Mouse (Mus musculus) embryonic facial prominence, embryonic 12.5 days (tissue): Measurements from ENCODE around the gene Alpk3. TPM values are rescaled to one million over a fixed set of nuclear protein-coding genes. Genes with fewer than 3 reads are reported as not detected.
A peak's percentile ranks its signal among the peaks of the same experiment; 100 is the strongest.
"Not testable (repeated sequence)": the region's sequence is repeated elsewhere in the genome, so short reads cannot be mapped to it uniquely, and the experiment has no call there.

Experiments
- ATAC-seq: fragments of 200-750 bp; cut with Nextera tagmentation; 2 replicates; pipeline ENCODE4 v1.8.0; 2017; ENCODE audit not compliant: insufficient number of reproducible peaks, insufficient read depth, low FRiP score, low TSS enrichment
- H3K27ac ChIP-seq: fragments of 300-500 bp; sonication (generic); 2 replicates; pipeline ENCODE4 v1.5.1; 2016; ENCODE audit warnings: mild to moderate bottlenecking
- H3K27me3 ChIP-seq: fragments of 300-500 bp; sonication (generic); 2 replicates; pipeline ENCODE4 v1.6.1; 2016; ENCODE audit warnings: mild to moderate bottlenecking, moderate library complexity
- H3K36me3 ChIP-seq: fragments of 300-500 bp; sonication (generic); 2 replicates; pipeline ENCODE4 v1.6.1; 2016; ENCODE audit warnings: mild to moderate bottlenecking
- H3K4me1 ChIP-seq: fragments of 300-500 bp; sonication (generic); 2 replicates; pipeline ENCODE4 v1.6.1; 2016
- H3K4me2 ChIP-seq: fragments of 300-500 bp; sonication (generic); replicated peaks from 2 replicates; pipeline ENCODE4 v1.6.1; 2016; ENCODE audit warnings: mild to moderate bottlenecking, moderate library complexity
- H3K4me3 ChIP-seq: fragments of 300-500 bp; sonication (generic); 2 replicates; pipeline ENCODE4 v1.5.1; 2016; ENCODE audit warnings: mild to moderate bottlenecking
- H3K9ac ChIP-seq: fragments of 300-500 bp; sonication (generic); 2 replicates; pipeline ENCODE4 v1.6.1; 2016; ENCODE audit warnings: mild to moderate bottlenecking, moderate library complexity
- H3K9me3 ChIP-seq: fragments of 300-500 bp; sonication (generic); 2 replicates; pipeline ENCODE4 v1.6.1; 2016; ENCODE audit warnings: mild to moderate bottlenecking, moderate library complexity
- WGBS: fragments of 180-500 bp; shearing (Covaris S2); methylation state at CpG from one replicate; pipeline ENCODE4 v1.1.7; 2016; 5-methylcytosine and 5-hydroxymethylcytosine counted together
- polyA plus RNA-seq: library from polyadenylated mRNA; unstranded; fragments of >200 nt; fragmentation: Nextera tagmentation; extraction: Ambion mirVana; gene quantifications from 2 replicates; pipeline ENCODE4 v1.2.1, GENCODE M21; 2016

The Alpk3 gene
- polyA plus RNA-seq, 1 experiment from 2014 or later, result 1.00 TPM

GRCm38 (mm10) chr7:81132851-81133279, 75.5 kb downstream of the Alpk3 start:
- Histone ChIP-seq H3K9me3 (no peaks in the 10 kb centered on the region), H3K4me2 (no peak overlapping the region), H3K9ac (no peak overlapping the region), H3K27ac (no peak overlapping the region), H3K27me3 (no peaks in the 10 kb centered on the region), H3K4me3 (no peak overlapping the region), H3K36me3 (no peaks in the 10 kb centered on the region), H3K4me1 (peaks cover 8% of the 10 kb centered on the region)
- WGBS, result 12% methylated on average over 2 of the region's 2 CpGs
- no peak for ATAC-seq

DNA sequence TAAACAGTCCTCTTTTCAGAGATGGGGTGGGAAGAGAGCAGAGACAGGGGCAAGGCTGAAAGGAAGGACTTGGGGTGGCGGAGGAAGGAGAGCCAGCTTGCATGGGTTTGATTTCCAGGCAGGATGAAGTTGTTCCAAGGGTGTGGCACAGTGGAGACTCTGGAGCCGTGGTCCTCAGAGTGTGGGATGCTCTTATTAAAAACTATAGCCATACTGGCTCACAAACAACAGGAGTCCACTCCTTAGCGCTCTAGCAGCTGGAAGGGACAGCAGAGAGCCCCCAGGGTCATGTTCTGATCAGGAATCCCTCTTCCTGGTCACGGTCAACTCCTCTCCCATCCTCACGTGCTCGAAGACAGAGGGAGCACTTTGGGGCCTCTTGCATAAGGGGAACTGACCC, 76.0 kb downstream of the Alpk3 start:
- Histone ChIP-seq H3K9ac (no peak overlapping the region), H3K4me3 (no peak overlapping the region), H3K27ac (no peak overlapping the region), H3K4me2 (no peak overlapping the region), H3K4me1 (peaks cover 8% of the 10 kb centered on the region), H3K9me3 (no peaks in the 10 kb centered on the region), H3K36me3 (no peaks in the 10 kb centered on the region), H3K27me3 (no peaks in the 10 kb centered on the region)
- 58% methylated on average over 6 of the region's 6 CpGs for WGBS
- no peak for ATAC-seq

DNA sequence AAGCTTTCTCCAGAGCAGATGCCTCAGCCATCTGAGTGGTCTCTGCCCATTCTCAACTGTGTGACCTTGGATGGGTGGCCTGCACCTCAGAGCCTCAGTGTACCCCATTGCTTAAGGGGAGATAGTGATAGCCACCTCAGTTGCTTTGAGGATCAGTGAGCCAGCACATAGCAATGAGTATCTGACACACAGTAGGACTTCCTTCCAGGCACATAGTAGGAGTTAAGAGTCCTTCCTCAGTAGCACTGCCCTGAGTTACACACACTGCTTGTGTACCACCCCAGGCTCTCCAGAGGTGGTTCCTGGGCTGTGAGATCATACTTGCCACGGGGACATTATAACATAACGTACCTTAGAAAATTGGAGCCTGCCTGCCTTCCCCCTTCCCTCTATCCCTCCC, 76.5 kb downstream of the Alpk3 start:
- peaks cover 8% of the 10 kb centered on the region for H3K4me1 ChIP-seq
- no peaks in the 10 kb centered on the region for H3K36me3 ChIP-seq
- H3K4me3 ChIP-seq, result no peak overlapping the region
- H3K9ac ChIP-seq, result no peak overlapping the region
- 55% methylated on average over 2 of the region's 2 CpGs for WGBS
- H3K4me2 ChIP-seq, result peak overlapping the region; percentile 42; the same call in 1 of the 2 replicates
- no peak for ATAC-seq
- H3K9me3 ChIP-seq, result no peaks in the 10 kb centered on the region
- no peaks in the 10 kb centered on the region for H3K27me3 ChIP-seq
- H3K27ac ChIP-seq, result peak overlapping the region; percentile 68

- Histone ChIP-seq H3K9ac (no peak overlapping the region), H3K9me3 (no peaks in the 10 kb centered on the region), H3K4me2 (peak overlapping the region; percentile 42), H3K4me3 (peak overlapping the region; percentile 12; the same call in 1 of the 2 replicates), H3K4me1 (peaks cover 8% of the 10 kb centered on the region), H3K27ac (peak overlapping the region; percentile 68), H3K27me3 (no peaks in the 10 kb centered on the region), H3K36me3 (no peaks in the 10 kb centered on the region)
- peak; percentile 85 for ATAC-seq
- WGBS, result 15% methylated on average over 9 of the region's 9 CpGs
Measured at GRCm38 (mm10) chr7:81134614-81135067, 77.2 kb downstream of the Alpk3 start.

DNA sequence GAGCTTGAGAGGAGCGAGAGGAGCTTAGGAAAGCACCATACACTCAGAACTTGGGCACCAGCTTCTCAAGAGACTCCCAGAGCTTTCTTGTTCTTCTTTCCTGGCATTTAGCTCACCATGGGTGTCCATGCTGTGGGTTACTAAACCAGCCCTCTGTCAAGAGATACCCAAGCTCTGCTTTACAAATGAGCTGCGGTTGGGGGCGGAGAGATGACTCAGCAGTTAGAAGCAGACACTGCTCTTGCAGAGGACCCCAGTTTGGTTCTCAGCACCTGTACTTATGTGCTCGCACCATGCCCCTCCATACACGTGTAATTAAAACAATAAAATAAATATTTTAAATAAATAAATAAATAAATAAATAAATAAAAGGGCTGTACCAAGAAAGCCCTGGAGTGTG, 79.9 kb downstream of the Alpk3 start:
- H3K9ac ChIP-seq, result no peak overlapping the region
- no peak overlapping the region for H3K4me3 ChIP-seq
- H3K36me3 ChIP-seq, result no peaks in the 10 kb centered on the region

GRCm38 (mm10) chr7:81139100-81139499, 81.7 kb downstream of the Alpk3 start:
- Histone ChIP-seq H3K9ac (no peak overlapping the region), H3K4me3 (no peak overlapping the region), H3K36me3 (no peaks in the 10 kb centered on the region), H3K27me3 (no peaks in the 10 kb centered on the region), H3K4me1 (peaks cover 8% of the 10 kb centered on the region), H3K9me3 (no peaks in the 10 kb centered on the region), H3K4me2 (no peak overlapping the region), H3K27ac (no peak overlapping the region)
- WGBS, result 92% methylated on average over 7 of the region's 7 CpGs
- no peak for ATAC-seq

More for the DNA sequence above, 79.9 kb downstream of the Alpk3 start:
- H3K27ac ChIP-seq, result no peak overlapping the region
- H3K4me2 ChIP-seq, result no peak overlapping the region
- no peaks in the 10 kb centered on the region for H3K9me3 ChIP-seq
- no peaks in the 10 kb centered on the region for H3K27me3 ChIP-seq
- no peak for ATAC-seq
- H3K4me1 ChIP-seq, result peaks cover 8% of the 10 kb centered on the region
- 87% methylated on average over 5 of the region's 5 CpGs for WGBS

GRCm38 (mm10) chr7:81139671-81140404, 82.4 kb downstream of the Alpk3 start:
- Histone ChIP-seq H3K27ac (no peak overlapping the region), H3K4me1 (0 out of 2 replicates have a peak, but pooled peaks cover 4% of the 10 kb centered on the region), H3K4me3 (no peak overlapping the region), H3K9me3 (no peaks in the 10 kb centered on the region), H3K27me3 (no peaks in the 10 kb centered on the region), H3K9ac (no peak overlapping the region), H3K36me3 (no peaks in the 10 kb centered on the region), H3K4me2 (no peak overlapping the region)
- 85% methylated on average over 5 of the region's 5 CpGs for WGBS
- no peak for ATAC-seq

DNA sequence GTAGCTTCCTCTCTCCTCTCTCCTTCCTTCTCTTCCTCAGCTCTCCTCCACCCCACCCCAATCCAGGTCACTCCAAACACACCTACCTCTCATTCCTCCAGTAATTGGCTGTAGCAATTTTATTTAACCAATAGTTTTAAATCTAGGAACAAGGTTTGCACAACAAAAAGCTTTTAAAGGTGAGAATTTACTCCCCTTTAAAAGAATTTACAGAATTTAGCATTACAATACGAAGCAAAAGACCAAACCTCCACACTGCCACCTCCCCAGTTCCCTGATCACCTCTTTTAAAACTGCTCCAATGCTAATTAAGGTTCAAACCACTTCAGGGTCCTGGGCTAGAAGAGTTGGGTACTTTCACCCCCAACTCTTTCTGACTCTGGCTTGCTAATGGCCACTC, 84.1 kb downstream of the Alpk3 start:
- H3K4me3 ChIP-seq, result no peak overlapping the region
- no peaks in the 10 kb centered on the region for H3K9me3 ChIP-seq
- H3K4me1 ChIP-seq, result no peaks in the 10 kb centered on the region
- H3K27me3 ChIP-seq, result no peaks in the 10 kb centered on the region
- no peak for ATAC-seq
- no peak overlapping the region for H3K4me2 ChIP-seq
- no peaks in the 10 kb centered on the region for H3K36me3 ChIP-seq
- no peak overlapping the region for H3K9ac ChIP-seq
- 63% methylated on average over 1 of the region's 1 CpGs for WGBS
- no peak overlapping the region for H3K27ac ChIP-seq

DNA sequence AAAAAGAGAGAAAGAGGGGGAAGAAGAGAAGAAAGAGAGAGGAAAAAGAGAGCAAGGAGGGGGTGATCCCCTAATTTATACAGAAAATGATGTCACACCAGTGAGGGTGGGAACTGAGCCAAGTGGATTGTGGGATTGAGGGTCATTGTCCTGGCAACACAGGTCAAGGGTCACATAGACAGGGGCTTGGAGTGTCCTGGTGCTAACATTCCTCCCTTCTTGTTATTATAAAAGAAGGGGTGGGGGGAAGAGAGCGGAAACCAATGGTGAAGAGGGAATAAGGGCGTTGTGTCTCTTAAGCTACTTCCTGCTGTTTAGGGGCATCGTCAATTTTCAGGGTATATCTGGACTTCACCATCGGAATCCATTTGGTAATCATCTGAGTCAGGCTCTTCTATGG, 85.7 kb downstream of the Alpk3 start:
- not testable (repeated sequence) for H3K4me3 ChIP-seq, H3K36me3 ChIP-seq, H3K4me1 ChIP-seq, H3K4me2 ChIP-seq, H3K9me3 ChIP-seq, H3K27ac ChIP-seq, ATAC-seq, H3K27me3 ChIP-seq, H3K9ac ChIP-seq
- WGBS, result 72% methylated on average over 4 of the region's 4 CpGs

- Histone ChIP-seq H3K27ac (no peak overlapping the region), H3K9me3 (peaks cover 3% of the 10 kb centered on the region; the same call in 1 of the 2 replicates), H3K4me1 (no peaks in the 10 kb centered on the region), H3K27me3 (no peaks in the 10 kb centered on the region), H3K4me3 (no peak overlapping the region), H3K9ac (no peak overlapping the region), H3K4me2 (no peak overlapping the region), H3K36me3 (no peaks in the 10 kb centered on the region)
- no peak for ATAC-seq
- WGBS, result 87% methylated on average over 11 of the region's 11 CpGs
Measured at GRCm38 (mm10) chr7:81149759-81150158, 92.4 kb downstream of the Alpk3 start.

GRCm38 (mm10) chr7:81151216-81151615, 93.8 kb downstream of the Alpk3 start:
- Histone ChIP-seq H3K4me3 (no peak overlapping the region), H3K4me1 (no peaks in the 10 kb centered on the region), H3K27ac (no peak overlapping the region), H3K4me2 (no peak overlapping the region), H3K9me3 (peaks cover 3% of the 10 kb centered on the region; the same call in 1 of the 2 replicates), H3K36me3 (no peaks in the 10 kb centered on the region), H3K27me3 (no peaks in the 10 kb centered on the region), H3K9ac (no peak overlapping the region)
- WGBS, result 94% methylated on average over 8 of the region's 8 CpGs
- ATAC-seq, result no peak

DNA sequence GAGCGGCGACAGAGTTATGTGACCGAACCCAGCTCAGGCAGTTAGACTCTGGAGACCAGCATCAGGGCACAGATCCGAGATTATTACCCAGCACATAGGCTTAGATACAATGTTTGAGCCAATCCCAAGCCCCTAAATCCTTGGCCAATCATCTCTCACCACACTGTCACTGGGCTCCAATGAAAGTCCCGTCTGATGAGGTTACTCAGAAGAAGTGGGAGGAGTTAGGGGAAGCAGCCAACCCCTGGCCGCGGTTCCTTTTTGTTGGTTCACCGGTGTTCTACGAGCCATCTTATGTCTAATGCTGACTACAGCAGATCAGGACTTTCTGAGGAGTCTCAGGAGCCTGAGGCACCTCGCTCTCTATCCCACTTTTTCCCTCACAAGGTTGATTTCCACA, 94.9 kb downstream of the Alpk3 start:
- no peaks in the 10 kb centered on the region for H3K4me1 ChIP-seq
- H3K4me2 ChIP-seq, result no peak overlapping the region
- H3K9me3 ChIP-seq, result peaks cover 3% of the 10 kb centered on the region; the same call in 1 of the 2 replicates
- 0 out of 2 replicates have a peak, but pooled peaks cover 3% of the 10 kb centered on the region for H3K27me3 ChIP-seq
- H3K4me3 ChIP-seq, result no peak overlapping the region
- H3K27ac ChIP-seq, result no peak overlapping the region
- WGBS, result 96% methylated on average over 10 of the region's 10 CpGs
- no peaks in the 10 kb centered on the region for H3K36me3 ChIP-seq
- no peak for ATAC-seq
- H3K9ac ChIP-seq, result no peak overlapping the region
